Mouse (Mus musculus) G1E (cell line): ENCODE results near the gene Foxk1.

Experiments used
- CTCF ChIP-seq: IDR thresholded peaks from 2 replicates; pipeline ENCODE4 v1.5.1; 2012; ENCODE audit warnings: low read depth, low read length, inconsistent platforms, mixed read lengths
- GATA1 ChIP-seq: IDR thresholded peaks from 2 replicates; pipeline ENCODE4 v1.6.1; 2012; ENCODE audit warnings: borderline replicate concordance, low read length, inconsistent platforms, mixed read lengths
- GATA2 ChIP-seq: IDR thresholded peaks from 2 replicates; pipeline ENCODE4 v1.6.1; 2012; ENCODE audit warnings: low read depth, low read length, inconsistent platforms, borderline replicate concordance

DNA sequence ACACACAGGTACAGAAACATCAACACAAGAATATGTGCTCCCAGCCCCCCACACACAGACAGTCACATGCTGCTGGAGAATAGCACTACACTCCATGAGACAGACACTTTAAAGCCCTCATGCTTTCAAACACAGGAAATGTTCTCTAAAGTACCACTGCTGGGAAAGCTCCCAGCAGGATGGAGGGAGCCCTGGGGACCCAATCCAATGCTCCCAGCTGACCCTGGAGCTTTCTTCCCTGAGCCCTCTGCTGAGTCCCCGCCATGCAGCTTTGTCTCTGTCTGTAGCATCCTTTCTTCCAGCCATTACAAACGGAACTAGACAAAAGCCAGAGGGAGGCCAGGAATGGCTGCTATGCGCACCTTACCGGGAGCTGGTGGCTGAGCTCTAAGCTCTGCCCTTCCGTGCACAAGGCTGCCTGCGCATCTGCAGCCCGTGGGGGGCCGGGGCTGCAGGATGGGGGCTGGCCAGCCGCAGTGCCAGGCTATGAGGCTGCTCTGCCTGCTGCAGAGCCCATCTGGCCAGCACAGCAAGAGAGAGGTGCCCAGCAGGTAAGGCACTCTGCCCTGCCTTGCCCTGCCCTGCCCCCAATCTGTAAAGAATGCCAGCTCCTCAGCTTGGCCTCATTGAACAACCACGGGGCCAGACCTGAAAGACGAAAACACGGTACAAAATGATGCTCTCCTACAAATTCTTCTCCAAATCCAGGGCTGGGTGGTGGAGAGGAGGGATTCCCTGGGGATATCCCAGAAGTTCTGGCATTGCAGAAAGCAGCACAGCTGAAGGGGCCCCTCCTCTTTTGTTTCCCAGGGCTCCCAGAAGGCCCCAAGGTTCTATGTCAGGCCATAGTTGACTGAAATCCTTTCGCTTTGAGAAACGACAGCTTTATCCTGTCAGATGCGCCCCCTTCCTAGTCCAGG, 108.1 kb downstream of the Foxk1 start:
- TF ChIP-seq GATA1, result no peak
- no peak for TF ChIP-seq CTCF
- TF ChIP-seq GATA2, result no peak
